In genomic region chr3:102027880-102028279, GRCm38 (mm10) we compare ENCODE assay signal across 9 mouse cellular contexts. TPM values are rescaled to one million over a fixed set of nuclear protein-coding genes. Genes with fewer than 3 reads are reported as not detected.
A peak's percentile ranks its signal among the peaks of the same experiment; 100 is the strongest.
DNase-seq lines count a peak whose midpoint lies in the region; ATAC-seq and TF ChIP-seq lines count a peak whose summit lies in the region.
"Had no signal": no experiment of that assay in that cellular context is flagged by ENCODE, and none has a peak within 500 bp of the region (broad histone marks: within the 10 kb centered on the region; RNA-seq: fewer than 3 reads in every experiment).

No protein-coding gene starts in this region.

- H3K4me2 ChIP-seq in kidney, embryonic 15.5 days, result no peak overlapping the region
- H3K4me2 ChIP-seq in liver, embryonic 13.5 days, result no peak overlapping the region

- 69% methylated on average over 6 of the region's 6 CpGs for WGBS in kidney, adult 2 months
- WGBS in kidney, embryonic 15.5 days, result 61% methylated on average over 6 of the region's 6 CpGs
- WGBS in liver, embryonic 13.5 days (ENCODE audit: insufficient replicate concordance), result 45% methylated on average over 6 of the region's 6 CpGs

- TF ChIP-seq CTCF in kidney, adult 2 months (conservative IDR thresholded peaks at IDR 0.05; ENCODE audit: insufficient read depth, insufficient read length, low read depth, low read length), result peak; percentile 64
- peak; percentile 79 for TF ChIP-seq CTCF in E14TG2a.4 (conservative IDR thresholded peaks at IDR 0.05; ENCODE audit: low read length)
- TF ChIP-seq CTCF in bone marrow macrophage, adult 2 months (IDR thresholded peaks at IDR 0.05; ENCODE audit: low read depth, low read length), result peak; percentile 46

- ATAC-seq in kidney, embryonic 15.5 days (replicated peaks; ENCODE audit: low FRiP score), result no peak
- no peak for ATAC-seq in liver, embryonic 13.5 days (ENCODE audit: low read depth)
- no peak for ATAC-seq in cerebellum, adult (ENCODE audit: insufficient number of reproducible peaks, low FRiP score, low TSS enrichment)

- DNase-seq in kidney, adult 2 months, result no peak
- peak; percentile 18 for DNase-seq in liver, embryonic 13.5 days
- DNase-seq in B cell, adult 2 months, result no peak
- DNase-seq in right cerebral cortex, postnatal 25 days, result no peak

- no peak for TF ChIP-seq POLR2A in kidney, adult 2 months (IDR thresholded peaks at IDR 0.05; ENCODE audit: low read depth, low read length)
- no peak for TF ChIP-seq POLR2A in bone marrow macrophage, adult 2 months (IDR thresholded peaks at IDR 0.05; ENCODE audit: borderline replicate concordance, low read depth, low read length)

- no peak overlapping the region for H3K27ac ChIP-seq in kidney, adult 2 months (ENCODE audit: insufficient read depth, low read depth, low read length)
- H3K27ac ChIP-seq in kidney, embryonic 15.5 days, result no peak overlapping the region
- no peak overlapping the region for H3K27ac ChIP-seq in bone marrow macrophage, adult 2 months (ENCODE audit: insufficient read depth, low read depth, low read length)
- no peak overlapping the region for H3K27ac ChIP-seq in liver, embryonic 13.5 days

- no peaks in the 10 kb centered on the region for H3K4me1 ChIP-seq in kidney, adult 2 months (ENCODE audit: control insufficient read depth, insufficient read depth, low read length)
- H3K4me1 ChIP-seq in kidney, embryonic 15.5 days, result peaks cover 7% of the 10 kb centered on the region; the same call in 1 of the 2 replicates
- H3K4me1 ChIP-seq in E14TG2a.4 (replicated peaks; ENCODE audit: low read depth, low read length), result peaks cover 17% of the 10 kb centered on the region
- no peaks in the 10 kb centered on the region for H3K4me1 ChIP-seq in bone marrow macrophage, adult 2 months (ENCODE audit: control insufficient read depth, insufficient read depth, low read length)
- no peaks in the 10 kb centered on the region; the same call in 1 of the 2 replicates for H3K4me1 ChIP-seq in liver, embryonic 13.5 days (replicated peaks)

- no peaks in the 10 kb centered on the region for H3K36me3 ChIP-seq in kidney, adult 2 months (ENCODE audit: control insufficient read depth, insufficient read depth, low read length)
- H3K36me3 ChIP-seq in kidney, embryonic 15.5 days, result no peaks in the 10 kb centered on the region
- no peaks in the 10 kb centered on the region for H3K36me3 ChIP-seq in E14TG2a.4 (ENCODE audit: insufficient read depth, low read length)
- H3K36me3 ChIP-seq in liver, embryonic 13.5 days, result no peaks in the 10 kb centered on the region

- H3K4me3 ChIP-seq in kidney, adult 2 months (ENCODE audit: insufficient read depth, low read depth, low read length), result no peak overlapping the region
- H3K4me3 ChIP-seq in kidney, embryonic 15.5 days (replicated peaks), result no peak overlapping the region
- 0 out of 2 replicates have a peak overlapping the region, but pooled peaks have one; percentile 32 for H3K4me3 ChIP-seq in E14TG2a.4 (replicated peaks; ENCODE audit: low read length)
- H3K4me3 ChIP-seq in bone marrow macrophage, adult 2 months (ENCODE audit: insufficient read depth, low read length), result no peak overlapping the region
- H3K4me3 ChIP-seq in liver, embryonic 13.5 days (replicated peaks), result no peak overlapping the region

- H3K9me3 ChIP-seq in kidney, embryonic 15.5 days (replicated peaks), result no peaks in the 10 kb centered on the region
- H3K9me3 ChIP-seq in E14TG2a.4 (ENCODE audit: low read length), result no peaks in the 10 kb centered on the region
- H3K9me3 ChIP-seq in liver, embryonic 13.5 days (replicated peaks), result no peaks in the 10 kb centered on the region

- H3K27me3 ChIP-seq in kidney, adult 2 months (replicated peaks; ENCODE audit: control insufficient read depth, insufficient read depth, low read length), result peaks cover 3% of the 10 kb centered on the region
- H3K27me3 ChIP-seq in kidney, embryonic 15.5 days, result peaks cover 32% of the 10 kb centered on the region
- H3K27me3 ChIP-seq in E14TG2a.4 (ENCODE audit: insufficient read depth, low read length), result no peaks in the 10 kb centered on the region; the same call in 1 of the 2 replicates
- H3K27me3 ChIP-seq in liver, embryonic 13.5 days, result peaks cover 28% of the 10 kb centered on the region

- no peak overlapping the region for H3K9ac ChIP-seq in kidney, embryonic 15.5 days
- H3K9ac ChIP-seq in liver, embryonic 13.5 days, result no peak overlapping the region

RNA-seq across cellular contexts. Expression of gene Nhlh2, which starts 18.0 kb away (rescaled TPM):
- not detected in 2 replicates for polyA plus RNA-seq in kidney, adult 2 months (2012; rRNA removed)
- not detected in 2 replicates for polyA plus RNA-seq in kidney, embryonic 15.5 days (2015; fragmentation: Nextera tagmentation; extraction: Ambion mirVana)
- not detected in 2 replicates for polyA plus RNA-seq in bone marrow macrophage, adult 2 months (2012; ENCODE audit: insufficient read depth, insufficient read length, missing spikeins)
- 0.03 TPM in 2 replicates for polyA plus RNA-seq in liver, embryonic 13.5 days (2015; fragmentation: Nextera tagmentation; extraction: Ambion mirVana)
- polyA plus RNA-seq: stomach, embryonic 16.5 days had no signal

RNA-seq across cellular contexts. Expression of gene Casq2, which starts 58.3 kb away (rescaled TPM):
- polyA plus RNA-seq in kidney, adult 2 months (2012; rRNA removed), result 0.38 and 2.1 TPM in 2 replicates
- polyA plus RNA-seq in kidney, embryonic 15.5 days (2015; fragmentation: Nextera tagmentation; extraction: Ambion mirVana), result 6.6 and 11.1 TPM in 2 replicates
- polyA plus RNA-seq in bone marrow macrophage, adult 2 months (2012; ENCODE audit: insufficient read depth, insufficient read length, missing spikeins), result not detected in 2 replicates
- 1.9 and 2.0 TPM in 2 replicates for polyA plus RNA-seq in liver, embryonic 13.5 days (2015; fragmentation: Nextera tagmentation; extraction: Ambion mirVana)
